Mouse (Mus musculus) testis, adult 10 weeks (tissue): Measurements from ENCODE around the gene Olfr1425. TPM values are rescaled to one million over a fixed set of nuclear protein-coding genes. Genes with fewer than 3 reads are reported as not detected.

ENCODE experiments used
- polyA plus RNA-seq: library from polyadenylated mRNA; stranded (reverse); fragments of 350-450 nt; fragmentation: Illumina TruSeq; extraction: RNeasy Lipid Tissue Mini Kit (QIAGEN cat#74804); gene quantifications from one replicate; pipeline ENCODE4 v1.2.3, GENCODE M21; 2014; ENCODE audit warnings: low read depth, low replicate concordance

The Olfr1425 gene
- polyA plus RNA-seq: not detected

DNA sequence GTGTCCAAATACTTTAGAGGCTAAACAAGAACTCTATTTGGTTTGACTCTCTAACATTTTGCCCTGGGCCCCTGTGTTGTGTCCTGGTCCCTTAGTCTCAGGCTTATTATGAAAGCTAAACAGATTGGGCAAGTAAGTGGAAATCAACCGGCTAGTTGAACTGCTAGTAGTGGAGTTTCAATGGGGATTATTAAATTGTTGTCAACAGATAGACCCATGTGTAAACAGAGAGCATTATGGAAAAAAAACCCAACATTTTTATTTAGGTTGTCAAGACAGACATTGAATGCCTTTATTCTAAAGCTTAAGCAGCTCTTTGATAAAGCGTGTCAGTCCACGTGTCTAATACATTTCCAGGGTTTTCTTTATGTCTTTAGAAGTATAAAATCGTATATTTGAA, at the start of gene Olfr1425:
Olfr1425 (minus strand) TSS at position 101 of the 400 bp plus-strand sequence.

DNA sequence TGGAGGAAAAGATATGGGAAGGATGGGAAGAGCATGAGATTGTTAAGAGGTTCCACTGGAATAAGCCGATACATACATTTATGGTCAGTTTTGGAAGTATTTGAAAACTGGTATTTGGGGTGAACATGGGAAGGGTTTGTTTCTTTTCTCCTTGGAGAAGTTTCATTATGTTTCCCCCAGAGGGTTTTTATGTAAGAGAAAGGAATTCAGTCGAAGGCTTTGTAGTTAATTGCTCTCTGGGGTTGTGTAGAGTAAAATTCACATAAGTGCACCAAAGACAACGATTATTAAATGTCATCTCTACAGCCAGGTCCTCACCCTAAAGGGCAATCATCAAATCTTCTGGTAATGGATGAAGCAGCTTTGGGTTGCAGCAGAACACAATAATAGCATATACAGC, 45.6 kb upstream of the Olfr1425 start, which contains the start of gene Olfr76:
Olfr76 (minus strand) TSS at position 101 of the 400 bp plus-strand sequence.

DNA sequence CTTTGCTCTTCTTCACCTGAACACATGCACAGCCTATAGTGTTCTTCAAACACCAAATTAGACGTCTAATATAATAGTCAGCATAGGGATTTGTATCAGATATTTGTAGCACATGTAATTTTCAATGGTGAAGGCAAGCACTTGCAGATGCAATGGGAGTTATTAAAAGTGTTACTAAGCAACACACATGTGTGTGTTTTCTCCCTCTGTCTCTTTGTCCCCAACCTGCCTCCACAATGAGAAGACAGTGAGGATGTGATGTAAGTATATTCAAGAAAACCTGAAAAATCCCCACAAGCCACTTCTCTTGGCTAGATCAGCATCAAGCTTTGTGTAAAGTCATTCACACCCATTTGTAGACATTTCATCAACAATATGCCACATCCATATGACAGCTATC, 38.3 kb upstream of the Olfr1425 start, which contains the start of gene Olfr1428:
Olfr1428 (minus strand) TSS at position 101 of the 400 bp plus-strand sequence.

DNA sequence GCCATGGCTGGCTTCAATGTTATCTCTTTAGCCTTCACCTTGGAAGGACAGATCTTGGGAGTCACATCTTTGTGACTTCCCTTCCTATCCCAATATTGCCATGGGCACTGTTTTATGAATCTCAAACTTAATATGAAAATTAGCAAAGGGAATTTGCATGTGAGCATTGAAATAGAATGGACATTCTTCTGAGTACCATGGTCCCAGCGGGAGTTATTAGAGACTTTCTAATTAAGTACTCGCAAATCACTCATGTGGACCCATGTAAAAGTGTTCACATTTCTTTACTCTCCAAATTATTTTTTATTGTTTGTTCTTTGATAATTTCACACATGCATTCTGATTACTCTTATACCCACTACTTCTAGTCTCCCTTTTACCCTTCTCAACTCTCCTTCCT, 25.7 kb upstream of the Olfr1425 start, which contains the start of gene Olfr1427:
Olfr1427 (minus strand) TSS at position 101 of the 400 bp plus-strand sequence.

DNA sequence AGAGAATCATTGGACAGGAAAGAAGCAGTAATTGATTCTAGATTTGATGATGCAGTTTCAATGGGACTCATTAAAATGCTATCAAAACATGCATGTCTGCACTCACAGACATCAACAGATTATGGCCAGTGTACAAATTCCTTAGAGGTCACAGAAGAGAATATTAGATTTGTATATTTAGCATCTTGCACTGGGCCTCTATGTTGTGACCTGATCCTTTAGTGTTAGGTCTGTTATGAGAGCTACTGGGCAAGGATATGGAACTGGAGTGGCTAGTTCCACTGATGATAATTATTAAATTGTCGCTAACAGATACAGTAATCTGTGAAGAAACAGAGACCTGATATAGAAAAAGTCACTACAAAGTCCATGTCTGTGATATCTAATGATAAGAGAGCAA, 14.4 kb upstream of the Olfr1425 start, which contains the start of gene Olfr1426:
Olfr1426 (minus strand) TSS at position 101 of the 400 bp plus-strand sequence.

DNA sequence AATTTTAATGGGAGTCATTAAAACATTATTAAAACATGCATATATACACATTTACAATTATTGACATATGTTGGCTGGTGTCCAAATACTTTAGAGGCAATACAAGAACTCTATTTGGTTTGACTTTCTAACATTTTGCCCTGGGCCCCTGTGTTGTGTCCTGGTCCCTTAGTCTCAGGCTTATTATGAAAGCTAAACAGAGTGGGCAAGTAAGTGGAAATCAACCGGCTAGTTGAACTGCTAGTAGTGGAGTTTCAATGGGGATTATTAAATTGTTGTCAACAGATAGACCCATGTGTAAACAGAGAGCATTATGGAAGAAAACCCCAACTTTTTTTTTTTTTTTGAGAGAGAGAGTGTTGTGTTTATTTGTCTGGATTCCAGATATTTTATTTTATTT, 14.9 kb downstream of the Olfr1425 start, which contains the start of gene Olfr1424:
Olfr1424 (minus strand) TSS at position 101 of the 400 bp plus-strand sequence.

DNA sequence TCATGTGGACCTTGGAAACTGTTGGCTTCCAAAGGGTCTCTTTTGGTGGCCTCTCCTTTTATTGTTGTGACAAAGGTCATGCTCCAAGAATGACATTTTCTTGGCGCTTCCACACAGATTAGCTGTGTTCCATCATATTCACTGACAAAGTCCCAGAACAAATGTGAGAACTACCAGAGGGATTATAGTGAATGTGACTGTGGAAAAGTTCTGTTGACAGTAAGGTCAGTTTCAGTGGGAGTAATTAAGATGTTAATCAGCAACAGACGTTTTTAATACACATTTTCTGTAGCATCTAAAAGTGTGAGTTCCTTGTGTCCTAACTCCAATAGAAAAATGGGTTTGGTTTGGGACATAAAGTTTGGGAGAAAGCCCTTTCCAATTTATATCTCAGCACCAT, 36.3 kb downstream of the Olfr1425 start, which contains the start of gene Olfr1423:
Olfr1423 (minus strand) TSS at position 101 of the 400 bp plus-strand sequence.

Other genes starting within 250 kb of the Olfr1425 start
- gene Olfr1417, start 238.5 kb downstream of the Olfr1425 start, polyA plus RNA-seq: not detected
- gene Olfr1418, start 216.7 kb downstream of the Olfr1425 start, polyA plus RNA-seq: not detected
- not detected for gene Olfr1419, start 202.6 kb downstream of the Olfr1425 start, polyA plus RNA-seq
- gene Olfr1420, start 191.2 kb downstream of the Olfr1425 start, polyA plus RNA-seq: not detected
- gene Patl1, start 165.3 kb downstream of the Olfr1425 start, polyA plus RNA-seq: 13.0 TPM
- gene Osbp, start 111.8 kb downstream of the Olfr1425 start, polyA plus RNA-seq: 30.9 TPM
- gene Olfr1423, start 36.4 kb downstream of the Olfr1425 start, polyA plus RNA-seq: not detected
- 0.11 TPM for gene Olfr1424, start 15.0 kb downstream of the Olfr1425 start, polyA plus RNA-seq
- not detected for gene Olfr1426, start 14.3 kb upstream of the Olfr1425 start, polyA plus RNA-seq
- not detected for gene Olfr1427, start 25.6 kb upstream of the Olfr1425 start, polyA plus RNA-seq
- not detected for gene Olfr1428, start 38.2 kb upstream of the Olfr1425 start, polyA plus RNA-seq
- gene Olfr76, start 45.5 kb upstream of the Olfr1425 start, polyA plus RNA-seq: 0.17 TPM
- 0.10 TPM for gene Olfr1555-ps1, start 92.4 kb upstream of the Olfr1425 start, polyA plus RNA-seq
- not detected for gene Olfr1431, start 122.9 kb upstream of the Olfr1425 start, polyA plus RNA-seq
- gene Olfr1432, start 154.9 kb upstream of the Olfr1425 start, polyA plus RNA-seq: 0.22 TPM
- gene Olfr262, start 163.9 kb upstream of the Olfr1425 start, polyA plus RNA-seq: 0.71 TPM
- gene Olfr235, start 183.3 kb upstream of the Olfr1425 start, polyA plus RNA-seq: not detected
- not detected for gene Olfr1434, start 202.1 kb upstream of the Olfr1425 start, polyA plus RNA-seq
- not detected for gene Olfr1436, start 221.4 kb upstream of the Olfr1425 start, polyA plus RNA-seq
- not detected for gene Olfr1437, start 247.4 kb upstream of the Olfr1425 start, polyA plus RNA-seq